Mouse (Mus musculus): ENCODE measurements around the gene Ubox5. TPM values are rescaled to one million over a fixed set of nuclear protein-coding genes. Genes with fewer than 3 reads are reported as not detected.
"Not testable (repeated sequence)": the region's sequence is repeated elsewhere in the genome, so short reads cannot be mapped to it uniquely, and the experiment has no call there.

Ubox5 gene
- total RNA-seq (2021) = 10 to 100 TPM; 11.0 to 11.7 TPM
- long read RNA-seq, experiment 1, partial matches to known transcripts = 7 of 31 reads
- long read RNA-seq, experiment 1, other reads (novel, unspliced or antisense) = 23 of 31 reads
- long read RNA-seq, experiment 2, partial matches to known transcripts = 3 of 29 reads
- long read RNA-seq, experiment 2, other reads (novel, unspliced or antisense) = 23 of 29 reads

- DNase-seq (ENCODE audit: low spot score in 2 of 2) = peak; percentile 87 to 91
- Histone ChIP-seq H3K27ac (peak within 1 kb of the TSS; percentile 87), H3K4me3 (peak within 1 kb of the TSS; percentile 75)
- TF ChIP-seq CTCF (conservative IDR thresholded peaks at IDR 0.05) = no peak
Observed at GRCm38 (mm10) chr2:130629839-130630203, at the start of gene Ubox5, which contains the start of gene Fastkd5. Gene Ubox5 (minus strand): TSS chr2:130630038. Gene Fastkd5 (minus strand): TSS chr2:130630027.

- H3K27ac ChIP-seq = peak overlapping the region; percentile 23; the same call in 1 of the 2 replicates
- no peak overlapping the region for H3K4me3 ChIP-seq
- TF ChIP-seq CTCF (conservative IDR thresholded peaks at IDR 0.05) = no peak
- DNase-seq (ENCODE audit: low spot score in 2 of 2) = peak; percentile 55 to 77
Observed at GRCm38 (mm10) chr2:130679154-130679553, 49.3 kb upstream of the Ubox5 start.

GRCm38 (mm10) chr2:130677211-130677610 is 47.4 kb upstream of the Ubox5 start:
- Histone ChIP-seq H3K27ac (no peak overlapping the region), H3K4me3 (no peak overlapping the region)
- no peak for TF ChIP-seq CTCF (conservative IDR thresholded peaks at IDR 0.05)
- DNase-seq (ENCODE audit: low spot score in 2 of 2) = no peak

DNA sequence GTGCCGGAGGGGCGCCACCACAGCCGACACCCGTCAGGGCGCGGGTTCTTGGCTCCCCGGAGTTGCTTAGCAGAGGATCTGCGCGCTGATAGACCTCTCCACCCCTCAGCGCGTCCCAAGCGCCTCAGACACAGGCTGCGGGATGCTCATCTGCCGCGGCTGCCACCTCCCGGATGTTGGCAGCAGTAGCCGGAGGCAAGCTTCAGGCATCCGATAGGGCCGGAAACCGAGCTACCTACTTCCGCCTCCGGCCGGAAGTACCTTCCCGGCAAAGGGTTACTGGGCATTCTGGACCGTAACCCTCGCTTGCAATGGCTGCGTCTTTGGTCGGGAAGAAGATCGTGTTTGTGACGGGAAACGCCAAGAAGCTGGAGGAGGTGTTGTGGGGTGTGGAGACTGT is 37.7 kb upstream of the Ubox5 start, which contains the start of gene Itpa:
Gene Itpa (plus strand): TSS at position 52 of the 400 bp plus-strand sequence.
- Histone ChIP-seq H3K27ac (peak within 1 kb of the TSS; percentile 89), H3K4me3 (peak within 1 kb of the TSS; percentile 85)
- TF ChIP-seq CTCF (conservative IDR thresholded peaks at IDR 0.05) = peak; percentile 81
- peak; percentile 82 to 88 for DNase-seq (ENCODE audit: low spot score in 2 of 2)

- peak within 1 kb of the TSS; percentile 66 for H3K4me3 ChIP-seq
- peak within 1 kb of the TSS; percentile 99 for H3K27ac ChIP-seq
- peak; percentile 67 for TF ChIP-seq CTCF (conservative IDR thresholded peaks at IDR 0.05)
- peak; percentile 92 to 95 for DNase-seq (ENCODE audit: low spot score in 2 of 2)
Observed at GRCm38 (mm10) chr2:130664102-130664701, 34.4 kb upstream of the Ubox5 start, which contains the start of gene Ddrgk1. Gene Ddrgk1 (minus strand): TSS chr2:130664659.

- Histone ChIP-seq H3K4me3 (peak overlapping the region; percentile 66), H3K27ac (peak overlapping the region; percentile 99)
- DNase-seq (ENCODE audit: low spot score in 2 of 2) = no peak
- no peak for TF ChIP-seq CTCF (conservative IDR thresholded peaks at IDR 0.05)
Observed at GRCm38 (mm10) chr2:130663342-130663741, 33.5 kb upstream of the Ubox5 start.

- TF ChIP-seq CTCF (conservative IDR thresholded peaks at IDR 0.05) = no peak
- no peak overlapping the region for H3K4me3 ChIP-seq
- peak overlapping the region; percentile 99 for H3K27ac ChIP-seq
- DNase-seq (ENCODE audit: low spot score in 2 of 2) = no peak
Observed at GRCm38 (mm10) chr2:130658530-130658929, 28.7 kb upstream of the Ubox5 start.

DNA sequence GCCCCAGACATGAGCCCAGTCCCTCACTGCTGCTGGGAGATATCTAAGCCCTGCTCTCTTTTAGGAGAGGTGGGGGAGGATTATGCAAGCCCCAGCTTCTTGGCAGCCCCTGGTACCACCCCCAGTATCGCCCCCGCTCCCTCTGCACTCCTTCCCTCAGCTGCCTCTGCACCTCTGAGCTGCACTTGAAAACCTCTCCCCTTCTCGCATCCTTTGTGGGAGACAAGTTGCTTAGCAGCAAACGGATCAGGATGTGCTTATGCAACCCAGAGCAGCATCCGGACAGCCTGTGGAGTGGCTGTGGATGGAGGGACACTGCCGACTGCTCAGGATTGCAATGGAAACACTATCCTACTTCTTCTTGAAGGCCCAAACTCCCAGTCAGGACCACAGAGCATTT is 27.7 kb upstream of the Ubox5 start:
- DNase-seq (ENCODE audit: low spot score in 2 of 2) = peak; percentile 90 to 92
- Histone ChIP-seq H3K27ac (peak overlapping the region; percentile 99), H3K4me3 (no peak overlapping the region)
- no peak for TF ChIP-seq CTCF (conservative IDR thresholded peaks at IDR 0.05)

GRCm38 (mm10) chr2:130656536-130656935 is 26.7 kb upstream of the Ubox5 start:
- no peak overlapping the region for H3K4me3 ChIP-seq
- peak overlapping the region; percentile 99 for H3K27ac ChIP-seq
- peak; percentile 53 to 55 for DNase-seq (ENCODE audit: low spot score in 2 of 2)
- TF ChIP-seq CTCF (conservative IDR thresholded peaks at IDR 0.05) = no peak

GRCm38 (mm10) chr2:130655660-130656339 is 26.0 kb upstream of the Ubox5 start:
- no peak for DNase-seq (ENCODE audit: low spot score in 2 of 2)
- Histone ChIP-seq H3K4me3 (no peak overlapping the region), H3K27ac (peak overlapping the region; percentile 99)
- no peak for TF ChIP-seq CTCF (conservative IDR thresholded peaks at IDR 0.05)

DNA sequence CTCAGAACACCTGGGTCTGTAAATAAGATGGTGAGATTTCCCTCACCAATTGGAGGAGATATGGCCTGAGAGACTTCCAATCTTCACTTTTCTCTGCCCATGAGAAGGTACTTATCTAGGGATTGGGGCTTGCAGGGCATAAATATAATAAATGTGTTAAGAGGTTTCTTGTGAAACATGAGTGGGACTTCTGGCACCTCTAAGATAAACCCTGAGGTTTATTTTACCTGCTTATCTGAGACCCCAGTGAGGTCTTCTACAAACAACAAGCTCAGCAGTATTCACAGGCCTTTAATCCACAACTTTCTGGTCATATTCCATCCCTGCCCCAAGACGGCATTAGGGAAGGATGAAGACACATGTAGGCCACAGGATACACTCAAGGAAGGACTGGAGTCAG is 23.9 kb upstream of the Ubox5 start:
- TF ChIP-seq CTCF (conservative IDR thresholded peaks at IDR 0.05) = no peak
- H3K4me3 ChIP-seq = no peak overlapping the region
- H3K27ac ChIP-seq = peak overlapping the region; percentile 73
- no peak for DNase-seq (ENCODE audit: low spot score in 2 of 2)

DNA sequence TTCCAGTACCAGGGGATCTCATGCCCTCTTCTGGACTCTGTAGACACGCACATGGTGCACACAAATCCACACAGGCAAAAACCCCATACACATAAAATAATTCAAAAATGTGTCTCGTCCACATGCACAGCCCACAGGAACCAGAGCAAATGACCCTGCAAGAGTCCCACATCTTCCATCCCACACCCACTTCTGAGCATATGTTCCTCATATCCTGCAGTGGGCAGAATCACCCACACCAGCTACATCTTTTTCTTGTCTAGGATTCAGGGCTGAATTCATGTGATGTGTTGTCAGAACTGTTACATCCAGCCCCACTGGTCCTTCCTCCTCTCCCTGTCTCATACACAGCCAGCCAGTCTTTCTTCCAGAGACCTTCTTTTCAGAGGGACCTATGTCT is 23.5 kb upstream of the Ubox5 start:
- 0 out of 2 replicates have a peak, but pooled peaks have one; percentile 12 for TF ChIP-seq CTCF (conservative IDR thresholded peaks at IDR 0.05)
- Histone ChIP-seq H3K4me3 (no peak overlapping the region), H3K27ac (peak overlapping the region; percentile 73)
- DNase-seq (ENCODE audit: low spot score in 2 of 2) = no peak

DNA sequence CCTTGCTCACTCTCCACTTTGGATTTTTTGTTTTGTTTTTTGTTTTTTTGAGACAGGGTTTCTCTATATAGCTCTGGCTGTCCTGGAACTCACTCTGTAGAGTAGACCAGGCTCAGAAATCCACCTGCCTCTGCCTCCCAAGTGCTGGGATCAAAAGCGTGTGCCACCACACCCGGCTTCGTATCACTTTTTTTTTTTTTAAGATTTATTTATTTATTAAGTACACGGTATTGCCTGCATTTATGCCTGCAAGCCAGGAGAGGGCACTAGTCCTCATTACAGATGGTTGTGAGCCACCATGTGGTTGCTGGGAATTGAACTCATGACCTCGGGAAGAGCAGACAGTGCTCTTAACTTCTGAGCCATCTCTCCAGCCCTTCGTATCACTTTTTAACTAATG is 19.2 kb upstream of the Ubox5 start:
- H3K4me3 ChIP-seq; H3K27ac ChIP-seq; DNase-seq (ENCODE audit: low spot score in 2 of 2): not testable (repeated sequence)
- TF ChIP-seq CTCF (conservative IDR thresholded peaks at IDR 0.05) = peak; percentile 50
